Mouse (Mus musculus) E14TG2a.4 (cell line): Measurements from ENCODE around the gene Mbtd1.

Source experiments
- CTCF ChIP-seq: conservative IDR thresholded peaks from 2 replicates; pipeline ENCODE4 v1.5.1; 2014; ENCODE audit warnings: low read length
- NANOG ChIP-seq: IDR thresholded peaks from 2 replicates; pipeline ENCODE4 v1.6.1; 2014; ENCODE audit warnings: borderline replicate concordance, low read length, mixed read lengths
- POU5F1 ChIP-seq: IDR thresholded peaks from 2 replicates; pipeline ENCODE4 v1.6.1; 2014; ENCODE audit warnings: low read length, borderline replicate concordance

GRCm38 (mm10) chr11:93987625-93988327, 102.1 kb downstream of the Mbtd1 start:
- no peak for TF ChIP-seq CTCF
- no peak for TF ChIP-seq POU5F1
- TF ChIP-seq NANOG = no peak
